Mouse (Mus musculus): ENCODE measurements at regions not wholly inside any gene's neighbourhood (a gene's known extent, or its start where the extent isn't known, plus 50 kb on each side); places are given as distances from the start of the nearest gene placed in this dataset.

GRCm38 (mm10) chr4:45746451-45746850, 52.4 kb upstream of the Aldh1b1 start:
- no peak for DNase-seq (ENCODE audit: low spot score)

GRCm38 (mm10) chr4:45745746-45746145, 53.1 kb upstream of the Aldh1b1 start:
- no peak for DNase-seq (ENCODE audit: low spot score)

DNA sequence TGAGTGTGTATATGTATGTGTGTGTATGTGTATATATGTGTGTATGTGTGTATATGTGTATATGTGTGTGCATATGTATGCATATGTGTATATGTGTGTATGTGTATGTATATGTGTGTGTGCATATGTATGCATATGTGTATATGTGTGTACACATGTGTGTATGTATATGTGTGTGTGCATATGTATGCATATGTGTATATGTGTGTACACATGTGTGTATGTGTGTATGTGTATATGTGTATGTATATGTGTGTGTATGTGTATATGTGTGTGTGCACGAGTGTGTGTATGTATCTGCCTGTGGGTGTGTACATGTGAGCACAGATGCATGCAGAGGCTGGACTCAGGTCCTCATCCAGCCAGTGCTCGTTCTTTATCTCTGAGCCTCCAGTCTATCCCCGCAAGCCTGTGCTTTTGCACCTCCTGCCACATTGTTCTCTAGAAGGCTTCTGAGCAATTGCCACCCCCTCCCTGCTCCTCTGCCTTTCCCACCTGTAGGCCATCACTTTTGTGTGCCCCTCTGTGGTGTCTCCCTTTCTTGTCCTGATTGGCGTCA, 53.9 kb upstream of the Aldh1b1 start:
- DNase-seq (ENCODE audit: low spot score), result no peak

DNA sequence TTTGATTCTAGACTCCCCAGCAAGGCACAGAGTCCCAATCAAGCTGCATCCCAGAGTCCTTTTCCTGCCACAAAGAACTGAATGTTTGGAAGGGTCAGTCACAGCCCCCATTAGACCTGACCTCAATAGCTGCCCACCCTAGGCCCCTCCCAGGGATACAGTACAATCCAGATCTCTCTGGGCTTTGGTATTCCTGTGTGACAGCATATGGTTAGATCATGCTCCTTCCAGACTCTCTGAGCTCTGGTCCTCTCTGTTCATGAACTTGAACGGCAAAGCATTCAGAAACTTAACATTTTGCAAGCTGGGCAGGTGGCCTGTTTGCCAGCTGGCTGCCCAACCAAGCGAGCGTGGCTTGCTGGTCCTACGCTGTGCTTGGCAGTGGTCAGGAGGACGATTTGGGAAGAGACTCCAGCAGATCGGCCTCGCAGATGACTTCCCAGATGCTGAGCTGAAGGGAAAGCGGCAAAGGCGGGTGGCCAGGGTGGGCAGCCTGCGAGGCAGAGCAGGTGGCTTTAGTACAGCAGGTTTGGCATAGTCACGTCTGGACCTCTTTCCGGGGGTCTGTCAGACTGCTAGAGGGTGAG, 58.0 kb upstream of the Aldh1b1 start:
- DNase-seq (ENCODE audit: low spot score), result no peak

DNA sequence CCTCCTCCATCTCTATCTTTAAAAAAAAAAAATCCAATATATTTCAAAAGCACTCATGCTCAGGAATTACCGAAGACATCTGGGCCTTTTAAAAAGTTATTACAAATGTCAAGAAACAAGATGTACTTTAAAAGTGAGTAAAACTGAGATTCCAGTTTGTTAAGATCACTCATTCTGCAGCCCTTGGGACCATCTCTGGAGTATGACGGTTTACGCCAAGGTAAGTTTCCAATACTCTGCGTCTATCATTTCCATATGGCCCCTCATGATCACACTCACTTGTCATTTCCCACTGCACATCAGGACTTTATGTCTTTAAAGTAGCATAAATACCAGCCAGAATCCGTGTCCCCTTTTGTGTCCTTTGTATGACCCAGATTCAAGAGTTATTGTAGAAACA, 58.5 kb upstream of the Aldh1b1 start:
- DNase-seq (ENCODE audit: low spot score), result no peak

- DNase-seq (ENCODE audit: low spot score), result no peak
These were observed 59.1 kb upstream of the Aldh1b1 start for GRCm38 (mm10) chr4:45739696-45740095.

DNA sequence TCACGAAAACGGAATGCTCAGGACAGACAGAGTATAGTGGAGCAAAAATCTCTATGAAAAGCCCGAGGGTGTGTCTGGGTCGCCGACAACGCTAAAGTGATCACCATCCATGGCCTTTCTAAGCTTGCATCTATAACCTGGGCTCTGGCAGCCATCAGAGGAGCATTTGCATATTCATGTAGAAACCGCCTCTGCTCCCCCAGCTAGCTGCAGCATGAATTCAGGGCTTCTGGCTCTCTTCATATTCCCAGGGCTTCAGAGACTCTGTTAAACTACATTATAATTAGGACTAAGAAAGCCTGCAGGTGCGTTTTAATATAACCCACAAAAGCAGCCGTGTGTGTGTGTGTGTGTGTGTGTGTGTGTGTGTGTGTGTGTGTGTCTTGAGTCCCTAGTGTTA, 59.7 kb upstream of the Aldh1b1 start:
- no peak for DNase-seq (ENCODE audit: low spot score)

DNA sequence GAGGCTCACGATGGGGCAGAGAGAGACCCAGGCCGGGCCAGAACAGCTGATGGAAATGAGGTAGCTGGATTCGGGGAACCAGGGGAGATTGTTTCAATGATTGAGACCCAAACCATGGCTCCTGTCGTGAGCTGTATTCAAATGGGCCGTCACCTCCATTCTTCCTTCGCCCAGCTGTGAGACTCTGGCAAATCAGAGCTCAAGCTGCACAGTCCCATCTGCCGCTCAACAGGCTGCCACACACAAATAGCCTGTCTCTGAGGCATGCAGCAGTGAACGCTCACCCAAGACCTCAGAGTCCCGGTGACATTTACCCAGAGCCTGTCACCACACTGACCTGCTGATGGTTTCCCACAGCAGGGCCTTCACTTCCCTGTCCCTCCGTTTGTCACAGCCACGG, 60.1 kb upstream of the Aldh1b1 start:
- no peak for DNase-seq (ENCODE audit: low spot score)

DNA sequence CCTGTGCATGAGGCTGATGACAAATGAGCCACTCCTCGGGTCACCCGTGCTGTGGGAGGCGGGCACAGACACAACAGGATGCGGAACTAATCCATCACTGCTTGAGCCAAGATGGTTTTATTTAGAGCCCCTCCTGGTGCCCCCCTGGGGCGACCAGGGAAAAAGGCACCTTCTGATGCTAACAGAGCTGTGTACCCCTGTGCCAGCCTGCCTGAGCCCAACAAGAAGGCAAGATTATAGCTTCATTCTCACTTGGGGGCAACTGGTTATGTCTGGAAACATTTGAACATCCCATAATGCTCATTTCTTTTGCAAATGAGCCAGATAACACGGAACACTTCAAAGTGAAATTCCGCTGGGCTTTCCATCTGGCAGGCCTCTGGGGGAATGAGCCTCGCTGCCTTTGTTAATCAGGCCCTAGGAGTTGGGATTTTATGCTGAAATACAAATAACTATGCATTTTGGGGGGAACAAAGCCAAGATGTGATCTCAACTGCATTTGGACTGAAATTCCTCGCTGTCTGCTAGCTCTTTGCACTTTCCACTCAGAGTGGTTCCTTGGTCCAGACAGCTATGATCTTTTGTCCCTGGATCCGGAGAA, 62.5 kb upstream of the Aldh1b1 start:
- DNase-seq (ENCODE audit: low spot score), result no peak

DNA sequence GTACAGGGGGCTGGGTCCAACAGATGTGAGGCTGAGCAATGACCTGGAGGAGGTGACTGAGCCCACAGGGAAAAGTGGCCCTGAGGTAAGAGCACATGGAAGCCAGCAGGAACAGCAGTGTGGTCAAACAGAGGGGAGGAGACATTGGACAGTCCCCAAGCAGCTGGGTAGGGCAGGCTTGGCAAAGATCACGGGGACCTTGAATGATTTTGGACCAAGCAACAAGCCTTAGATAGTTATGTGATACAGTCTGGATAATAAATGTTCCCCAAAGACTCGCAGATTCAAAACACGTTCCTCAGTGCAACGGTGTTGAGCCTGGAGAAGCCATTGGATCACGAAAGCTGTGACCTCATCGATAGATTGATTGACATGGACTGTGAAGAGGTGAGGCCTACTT, 64.8 kb upstream of the Aldh1b1 start:
- peak; percentile 31 for DNase-seq (ENCODE audit: low spot score)

GRCm38 (mm10) chr4:45730862-45731831, 67.7 kb upstream of the Aldh1b1 start:
- no peak for DNase-seq (ENCODE audit: low spot score)

GRCm38 (mm10) chr4:45729801-45730200, 69.0 kb upstream of the Aldh1b1 start:
- DNase-seq (ENCODE audit: low spot score), result no peak

DNA sequence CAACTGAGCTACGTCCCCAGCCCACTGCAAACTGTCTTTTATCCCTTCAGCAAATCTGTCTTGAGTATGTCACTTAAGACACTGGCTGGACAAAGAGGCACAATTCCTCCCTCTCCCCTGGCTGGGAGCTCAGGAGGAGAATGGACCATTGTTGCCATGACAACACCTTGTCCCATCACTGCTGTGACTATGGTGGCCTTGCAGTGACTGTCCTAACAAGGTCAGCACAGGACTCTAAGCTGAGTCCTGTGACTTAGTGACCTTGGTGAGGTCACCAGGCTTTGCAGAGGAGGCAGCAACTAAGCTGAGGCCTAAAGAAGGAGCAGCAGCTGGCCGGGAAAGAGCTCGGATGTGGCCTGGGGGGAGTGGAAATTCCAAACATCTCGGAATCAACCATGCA, 70.0 kb upstream of the Aldh1b1 start:
- no peak for DNase-seq (ENCODE audit: low spot score)

DNA sequence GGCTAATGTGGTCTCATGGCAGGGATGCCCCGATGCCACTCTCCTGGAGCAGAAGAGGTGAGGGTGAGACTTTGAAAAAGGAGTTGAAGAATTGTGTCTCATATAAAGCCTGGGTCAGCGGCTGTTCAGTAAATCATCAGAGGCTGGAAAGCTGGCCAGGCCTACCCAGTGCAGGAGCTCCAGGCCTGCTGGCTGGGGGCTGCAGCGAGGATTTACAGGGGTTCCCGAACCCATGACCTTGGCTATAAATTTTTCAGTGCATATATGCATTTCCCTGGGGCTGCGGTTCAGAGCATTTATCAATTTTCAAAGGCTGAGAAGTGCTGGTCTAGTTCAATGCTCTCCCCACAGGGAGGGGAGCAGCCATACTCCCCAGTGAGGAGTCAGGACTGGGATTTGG, 70.9 kb upstream of the Aldh1b1 start:
- DNase-seq (ENCODE audit: low spot score), result no peak

DNA sequence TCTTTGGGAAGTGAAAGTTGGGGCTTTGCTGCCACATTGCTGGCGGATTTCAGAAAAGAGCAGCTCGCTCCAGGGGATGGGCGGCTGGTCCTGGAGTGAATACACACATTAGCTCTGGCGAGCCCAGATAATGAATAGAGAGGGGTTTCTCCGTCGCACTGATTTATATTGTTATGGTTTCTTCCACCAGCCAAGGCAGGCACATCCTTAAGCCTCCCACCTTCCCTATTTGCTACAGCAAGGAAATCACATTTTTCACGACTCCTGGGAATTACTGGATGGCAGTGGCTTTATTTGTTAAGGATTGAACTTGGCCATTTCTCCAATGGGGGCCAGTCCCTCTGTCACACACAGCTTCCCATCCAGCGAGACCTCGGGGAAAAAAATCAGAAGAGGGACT, 71.3 kb upstream of the Aldh1b1 start:
- no peak for DNase-seq (ENCODE audit: low spot score)

DNA sequence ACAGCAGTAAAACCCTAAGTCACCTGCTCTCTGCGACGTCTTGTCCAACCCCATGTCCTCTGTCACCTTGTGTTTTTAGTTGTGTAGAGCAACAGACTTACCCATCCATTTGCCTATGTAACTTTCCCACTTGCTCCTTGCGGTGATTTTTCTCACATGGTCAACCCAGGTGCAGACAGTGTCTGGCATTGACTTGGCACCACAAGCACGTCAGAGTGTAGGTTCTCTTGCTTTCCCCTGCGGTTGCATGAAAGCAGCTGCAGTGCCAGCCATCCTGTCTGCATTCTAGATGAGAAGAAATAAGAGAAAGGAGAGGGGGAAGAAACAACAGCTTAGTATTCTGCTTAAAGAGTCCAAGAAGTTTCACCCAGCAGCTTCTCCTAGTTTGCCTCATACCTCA, 72.0 kb upstream of the Aldh1b1 start:
- no peak for DNase-seq (ENCODE audit: low spot score)

- DNase-seq (ENCODE audit: low spot score), result no peak
These were observed 73.5 kb upstream of the Aldh1b1 start for GRCm38 (mm10) chr4:45725055-45725910.

GRCm38 (mm10) chr4:45720352-45720751, 78.5 kb upstream of the Aldh1b1 start:
- DNase-seq (ENCODE audit: low spot score), result no peak

DNA sequence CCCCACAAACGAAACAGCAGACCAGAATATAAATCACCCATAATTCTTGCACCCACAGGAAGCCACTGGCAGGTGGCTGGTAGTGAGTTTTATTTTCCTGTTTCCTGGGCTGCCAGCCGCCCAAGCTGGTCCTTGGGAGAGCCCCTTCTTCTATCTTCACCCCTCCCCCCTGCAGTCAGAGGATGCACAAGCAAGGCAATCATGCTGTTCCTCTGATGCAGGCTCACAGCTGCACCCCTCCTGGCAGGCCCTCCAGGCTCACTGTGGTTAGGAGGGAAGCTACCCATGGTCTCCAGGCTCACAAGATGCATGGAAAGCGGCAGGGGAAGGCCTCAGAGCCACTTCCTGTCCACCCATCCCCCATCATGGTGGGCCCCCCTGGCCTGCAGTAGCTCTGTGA, 79.3 kb upstream of the Aldh1b1 start:
- DNase-seq (ENCODE audit: low spot score), result no peak

DNA sequence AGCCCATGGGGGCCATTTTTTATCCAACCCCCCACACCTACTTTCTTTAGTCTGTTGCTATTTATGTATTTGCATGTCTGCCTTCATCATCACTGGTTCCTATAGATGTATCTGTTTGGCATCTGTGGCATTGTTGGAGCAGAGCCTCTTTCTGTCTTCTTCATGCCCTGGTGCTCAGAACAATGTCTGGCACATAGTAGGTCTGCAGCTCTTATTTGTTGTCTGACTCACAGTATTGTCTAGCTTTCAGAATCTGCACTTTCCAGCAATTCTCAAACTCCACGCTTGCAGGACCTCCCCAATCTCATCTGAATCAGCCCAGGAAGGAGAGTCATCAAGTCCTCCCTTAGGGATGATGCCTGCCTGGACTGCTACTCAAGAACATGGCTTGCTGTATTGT, 82.9 kb upstream of the Aldh1b1 start:
- no peak for DNase-seq (ENCODE audit: low spot score)

GRCm38 (mm10) chr4:45713837-45714508, 84.8 kb upstream of the Aldh1b1 start:
- DNase-seq (ENCODE audit: low spot score), result no peak
